ENCODE assay signal across 13 mouse cellular contexts in the genomic region with DNA sequence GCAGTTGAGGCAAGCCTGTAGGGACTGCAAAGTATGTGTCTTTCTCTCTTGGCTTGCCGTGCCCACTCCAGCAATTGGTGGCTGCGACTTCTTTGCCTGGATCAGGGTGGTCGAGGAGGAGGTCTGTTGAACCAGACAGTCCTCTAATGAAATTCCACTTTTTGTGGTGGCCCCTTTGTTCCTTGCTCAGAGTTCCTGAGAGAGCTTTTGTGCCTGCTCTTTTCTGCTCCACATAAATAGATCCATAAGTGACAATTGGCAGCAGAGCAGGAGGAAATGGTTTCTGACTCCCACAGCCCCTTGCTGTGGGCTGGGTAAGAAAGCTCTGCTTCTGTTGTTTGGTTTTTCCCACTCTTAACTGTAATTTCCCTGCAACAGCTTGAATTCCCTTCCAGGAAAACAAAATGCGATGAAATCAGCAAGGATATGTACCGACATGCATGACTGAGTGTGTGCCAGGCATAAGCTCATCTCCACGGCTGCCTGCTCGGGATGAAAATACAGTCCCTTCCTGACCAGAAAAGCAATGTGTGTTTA. TPM values are rescaled to one million over a fixed set of nuclear protein-coding genes. Genes with fewer than 3 reads are reported as not detected.
DNase-seq lines count a peak whose midpoint lies in the region; ATAC-seq and TF ChIP-seq lines count a peak whose summit lies in the region.
"Had no signal": no experiment of that assay in that cellular context is flagged by ENCODE, and none has a peak within 500 bp of the region (broad histone marks: within the 10 kb centered on the region; RNA-seq: fewer than 3 reads in every experiment).

No protein-coding gene starts in this region.

- H3ac ChIP-seq in myocyte (ENCODE audit: control insufficient read depth, insufficient read length): no peak overlapping the region

- 43% methylated on average over 7 of the region's 7 CpGs for WGBS in embryonic facial prominence, embryonic 12.5 days
- 22% methylated on average over 7 of the region's 7 CpGs for WGBS in hindbrain, embryonic 12.5 days

- H3K4me1 ChIP-seq in embryonic facial prominence, embryonic 12.5 days: peaks cover 11% of the 10 kb centered on the region; the same call in 1 of the 2 replicates
- peaks cover 11% of the 10 kb centered on the region for H3K4me1 ChIP-seq in hindbrain, embryonic 12.5 days

- no peak overlapping the region for H3K4me3 ChIP-seq in embryonic facial prominence, embryonic 12.5 days
- no peak overlapping the region for H3K4me3 ChIP-seq in hindbrain, embryonic 12.5 days
- H3K4me3 ChIP-seq in myocyte: no peak overlapping the region
- H3K4me3 ChIP-seq: left cerebral cortex, adult 2 months had no signal

- no peaks in the 10 kb centered on the region for H3K9me3 ChIP-seq in embryonic facial prominence, embryonic 12.5 days
- no peaks in the 10 kb centered on the region for H3K9me3 ChIP-seq in hindbrain, embryonic 12.5 days (replicated peaks)

- peak overlapping the region; percentile 54; the same call in 1 of the 2 replicates for H3K27ac ChIP-seq in embryonic facial prominence, embryonic 12.5 days
- peak overlapping the region; percentile 60 for H3K27ac ChIP-seq in hindbrain, embryonic 12.5 days
- H3K27ac ChIP-seq: left cerebral cortex, adult 2 months had no signal

- H3K79me2 ChIP-seq in myocyte (ENCODE audit: control insufficient read depth, insufficient read depth): no peaks in the 10 kb centered on the region

- ATAC-seq in embryonic facial prominence, embryonic 12.5 days (ENCODE audit: insufficient number of reproducible peaks, insufficient read depth, low FRiP score, low TSS enrichment): no peak
- ATAC-seq in hindbrain, embryonic 12.5 days (ENCODE audit: low FRiP score): peak; percentile 65; the same call in 1 of the 2 replicates
- ATAC-seq: inflammation-experienced regulatory T-cells, adult 6 months had no signal

- no peak for TF ChIP-seq POLR2A in myocyte (IDR thresholded peaks at IDR 0.05; ENCODE audit: insufficient read length, low read depth)

- H3K9ac ChIP-seq in embryonic facial prominence, embryonic 12.5 days: no peak overlapping the region
- H3K9ac ChIP-seq in hindbrain, embryonic 12.5 days: no peak overlapping the region

- peak; percentile 19 for DNase-seq in retina, postnatal 1 day
- no peak for DNase-seq in retina, embryonic 14.5 days (ENCODE audit: low spot score)
- no peak for DNase-seq in kidney, postnatal 14 days
- DNase-seq in cerebellum, adult 8-10 months: no peak
- no peak for DNase-seq in thymus, postnatal 0 days (ENCODE audit: low spot score)
- DNase-seq: adrenal gland, postnatal 25 days; cerebellum, postnatal 25 days; lung, adult 18-20 months had no signal

- H3K4me2 ChIP-seq in embryonic facial prominence, embryonic 12.5 days (replicated peaks): no peak overlapping the region
- 0 out of 2 replicates have a peak overlapping the region, but pooled peaks have one; percentile 22 for H3K4me2 ChIP-seq in hindbrain, embryonic 12.5 days (replicated peaks)
- peak overlapping the region; percentile 7 for H3K4me2 ChIP-seq in myocyte (ENCODE audit: low read depth)

- no peaks in the 10 kb centered on the region for H3K36me3 ChIP-seq in embryonic facial prominence, embryonic 12.5 days
- H3K36me3 ChIP-seq in hindbrain, embryonic 12.5 days: no peaks in the 10 kb centered on the region
- no peaks in the 10 kb centered on the region for H3K36me3 ChIP-seq in myocyte (ENCODE audit: control insufficient read depth, insufficient read depth)

- H3K27me3 ChIP-seq in embryonic facial prominence, embryonic 12.5 days: no peaks in the 10 kb centered on the region
- H3K27me3 ChIP-seq in hindbrain, embryonic 12.5 days: no peaks in the 10 kb centered on the region
- H3K27me3 ChIP-seq in myocyte (ENCODE audit: control insufficient read depth, insufficient read depth, insufficient read length): no peaks in the 10 kb centered on the region

TF ChIP-seq in myocyte, 11 proteins besides CTCF, POLR2A, EP300 and RAD21:
- TF ChIP-seq MYOD1 (IDR thresholded peaks at IDR 0.05; ENCODE audit: control insufficient read depth in 1 of 3, insufficient read length in 2 of 3, low read depth in 2 of 3) (no peak), E2F4 (IDR thresholded peaks at IDR 0.05; ENCODE audit: insufficient read depth) (no peak), SRF (IDR thresholded peaks at IDR 0.05; ENCODE audit: control insufficient read depth, insufficient read length, low read depth) (no peak), TCF3 (IDR thresholded peaks at IDR 0.05; ENCODE audit: insufficient read length, low read depth) (no peak), CEBPB (IDR thresholded peaks at IDR 0.05; ENCODE audit: insufficient read depth, poor library complexity, severe bottlenecking) (no peak), TCF12 (IDR thresholded peaks at IDR 0.05; ENCODE audit: insufficient read depth, poor library complexity, severe bottlenecking) (no peak), REST (IDR thresholded peaks at IDR 0.05; ENCODE audit: insufficient read depth, insufficient read length) (no peak), USF1 (IDR thresholded peaks at IDR 0.05; ENCODE audit: low read depth) (no peak), MAX (IDR thresholded peaks at IDR 0.05; ENCODE audit: low read depth) (no peak), MYOG (IDR thresholded peaks at IDR 0.05; ENCODE audit: control insufficient read depth in 1 of 3, insufficient read depth in 1 of 3, insufficient read length in 2 of 3, low read depth in 2 of 3) (no peak), POLR2AphosphoS2 (IDR thresholded peaks at IDR 0.05; ENCODE audit: insufficient read length, low read depth) (no peak)

RNA-seq across cellular contexts. Expression of a gene that starts 22.6 kb away (rescaled TPM):
- 14.6 and 15.5 TPM in 2 replicates for polyA plus RNA-seq in embryonic facial prominence, embryonic 12.5 days (2016; fragmentation: Nextera tagmentation; extraction: Ambion mirVana)
- polyA plus RNA-seq in hindbrain, embryonic 12.5 days (2016; fragmentation: Nextera tagmentation; extraction: Ambion mirVana): 7.9 and 10.6 TPM in 2 replicates
- polyA plus RNA-seq in myocyte (2012; fragmentation: generic; extraction: Trizol): 13.8 TPM
- polyA plus RNA-seq in thymus, postnatal 0 days (2015; fragmentation: Nextera tagmentation; extraction: Ambion mirVana): 4.6 and 6.6 TPM in 2 replicates

RNA-seq across cellular contexts. Expression of a gene that starts 58.7 kb away (rescaled TPM):
- not detected in 2 replicates for polyA plus RNA-seq in embryonic facial prominence, embryonic 12.5 days (2016; fragmentation: Nextera tagmentation; extraction: Ambion mirVana)
- 0.17 TPM in 1 of 2 replicates, not detected in the other for polyA plus RNA-seq in hindbrain, embryonic 12.5 days (2016; fragmentation: Nextera tagmentation; extraction: Ambion mirVana)
- polyA plus RNA-seq in myocyte (2012; fragmentation: generic; extraction: Trizol): not detected
- polyA plus RNA-seq in thymus, postnatal 0 days (2015; fragmentation: Nextera tagmentation; extraction: Ambion mirVana): not detected in 2 replicates
- polyA plus RNA-seq: inflammation-experienced regulatory T-cells, adult 6 months had no signal
